Mouse (Mus musculus) forebrain, embryonic 13.5 days (tissue): ENCODE data around the gene Adnp. TPM values are rescaled to one million over a fixed set of nuclear protein-coding genes. Genes with fewer than 3 reads are reported as not detected.

Source experiments
- ATAC-seq: fragments of 200-750 bp; cut with Nextera tagmentation; 2 replicates; pipeline ENCODE4 v1.8.0; 2017
- H3K27ac ChIP-seq: fragments of 300-500 bp; sonication (generic); 2 replicates; pipeline ENCODE4 v1.5.1; 2015; ENCODE audit warnings: inconsistent platforms, mild to moderate bottlenecking, moderate library complexity
- H3K27me3 ChIP-seq: fragments of 300-500 bp; sonication (generic); 2 replicates; pipeline ENCODE4 v1.6.1; 2015; ENCODE audit warnings: mild to moderate bottlenecking, inconsistent platforms
- H3K36me3 ChIP-seq: fragments of 300-500 bp; sonication (generic); 2 replicates; pipeline ENCODE4 v1.6.1; 2015; ENCODE audit warnings: mild to moderate bottlenecking, inconsistent platforms; ENCODE audit not compliant: poor library complexity, severe bottlenecking
- H3K4me1 ChIP-seq: fragments of 300-500 bp; sonication (generic); 2 replicates; pipeline ENCODE4 v1.6.1; 2015; ENCODE audit warnings: inconsistent platforms
- H3K4me2 ChIP-seq: fragments of 300-500 bp; sonication (generic); 2 replicates; pipeline ENCODE4 v1.6.1; 2015; ENCODE audit warnings: inconsistent platforms, mild to moderate bottlenecking, moderate library complexity
- H3K4me3 ChIP-seq: fragments of 300-500 bp; sonication (generic); 2 replicates; pipeline ENCODE4 v1.5.1; 2015; ENCODE audit warnings: mild to moderate bottlenecking, inconsistent platforms
- H3K9ac ChIP-seq: fragments of 300-500 bp; sonication (generic); 2 replicates; pipeline ENCODE4 v1.6.1; 2015; ENCODE audit warnings: mild to moderate bottlenecking, inconsistent platforms
- H3K9me3 ChIP-seq: fragments of 300-500 bp; sonication (generic); replicated peaks from 2 replicates; pipeline ENCODE4 v1.6.1; 2016; ENCODE audit warnings: inconsistent platforms
- WGBS: fragments of 180-500 bp; shearing (Covaris S2); methylation state at CpG from one replicate; pipeline ENCODE4 v1.1.7; 2015; 5-methylcytosine and 5-hydroxymethylcytosine counted together
- polyA plus RNA-seq: library from polyadenylated mRNA; unstranded; fragments of >200 nt; fragmentation: Nextera tagmentation; extraction: Ambion mirVana; gene quantifications from 2 replicates; pipeline ENCODE4 v1.2.1, GENCODE M21; 2015

Adnp gene
- polyA plus RNA-seq, 1 experiment from 2014 or later: 4.0 TPM

GRCm38 (mm10) chr2:168233286-168233685 is 26.4 kb upstream of the Adnp start:
- Histone ChIP-seq H3K9me3 (no peaks in the 10 kb centered on the region; the same call in 1 of the 2 replicates), H3K4me2 (no peak overlapping the region), H3K4me3 (no peak overlapping the region), H3K27me3 (no peaks in the 10 kb centered on the region), H3K36me3 (peaks cover 19% of the 10 kb centered on the region), H3K4me1 (peaks cover 32% of the 10 kb centered on the region), H3K9ac (no peak overlapping the region), H3K27ac (no peak overlapping the region)
- no peak for ATAC-seq
- 92% methylated on average over 5 of the region's 5 CpGs for WGBS

GRCm38 (mm10) chr2:168231471-168231829 is 24.5 kb upstream of the Adnp start:
- peaks cover 23% of the 10 kb centered on the region for H3K36me3 ChIP-seq
- peaks cover 37% of the 10 kb centered on the region for H3K4me1 ChIP-seq
- H3K27ac ChIP-seq: no peak overlapping the region
- no peak for ATAC-seq
- H3K9me3 ChIP-seq: no peaks in the 10 kb centered on the region
- no peaks in the 10 kb centered on the region for H3K27me3 ChIP-seq
- peak overlapping the region; percentile 100 for H3K4me2 ChIP-seq
- H3K4me3 ChIP-seq: peak overlapping the region; percentile 94
- WGBS: 71% methylated on average over 33 of the region's 33 CpGs
- peak overlapping the region; percentile 86 for H3K9ac ChIP-seq

- H3K4me1 ChIP-seq: peaks cover 37% of the 10 kb centered on the region
- H3K4me3 ChIP-seq: peak overlapping the region; percentile 94
- H3K4me2 ChIP-seq: peak overlapping the region; percentile 100
- H3K9ac ChIP-seq: peak overlapping the region; percentile 86
- ATAC-seq: peak; percentile 72
- H3K36me3 ChIP-seq: peaks cover 28% of the 10 kb centered on the region
- peak overlapping the region; percentile 90 for H3K27ac ChIP-seq
- no peaks in the 10 kb centered on the region for H3K27me3 ChIP-seq
- 5% methylated on average over 78 of the region's 105 CpGs for WGBS
- no peaks in the 10 kb centered on the region for H3K9me3 ChIP-seq
Measured at GRCm38 (mm10) chr2:168230773-168231470, 24.0 kb upstream of the Adnp start.

GRCm38 (mm10) chr2:168230026-168230728 is 23.3 kb upstream of the Adnp start, which contains the start of the genes Gm20716, Dpm1 and Mocs3:
TSS of gene Gm20716 (minus strand) at chr2:168230364.
TSS of gene Dpm1 (minus strand) at chr2:168230591.
TSS of gene Mocs3 (plus strand) at chr2:168230622.
- H3K4me3 ChIP-seq: peak within 1 kb of the TSS; percentile 94
- WGBS: under 1% methylated on average over 73 of the region's 73 CpGs
- peak within 1 kb of the TSS; percentile 100 for H3K4me2 ChIP-seq
- H3K27ac ChIP-seq: peak within 1 kb of the TSS; percentile 90
- no peaks in the 10 kb centered on the region for H3K9me3 ChIP-seq
- H3K9ac ChIP-seq: peak within 1 kb of the TSS; percentile 86
- H3K36me3 ChIP-seq: peaks cover 36% of the 10 kb centered on the region
- H3K27me3 ChIP-seq: no peaks in the 10 kb centered on the region
- peaks cover 37% of the 10 kb centered on the region for H3K4me1 ChIP-seq
- peak; percentile 91 for ATAC-seq

GRCm38 (mm10) chr2:168229116-168230025 is 22.5 kb upstream of the Adnp start:
- H3K27ac ChIP-seq: peak overlapping the region; percentile 90; the same call in 1 of the 2 replicates
- ATAC-seq: 0 out of 2 replicates have a peak, but pooled peaks have one; percentile 7
- H3K4me3 ChIP-seq: peak overlapping the region; percentile 94
- peak overlapping the region; percentile 100 for H3K4me2 ChIP-seq
- no peaks in the 10 kb centered on the region for H3K27me3 ChIP-seq
- H3K9ac ChIP-seq: peak overlapping the region; percentile 86
- 21% methylated on average over 41 of the region's 41 CpGs for WGBS
- no peaks in the 10 kb centered on the region for H3K9me3 ChIP-seq
- peaks cover 44% of the 10 kb centered on the region for H3K36me3 ChIP-seq
- peaks cover 37% of the 10 kb centered on the region for H3K4me1 ChIP-seq

- Histone ChIP-seq H3K27me3 (no peaks in the 10 kb centered on the region), H3K4me1 (peaks cover 5% of the 10 kb centered on the region), H3K36me3 (peaks cover 77% of the 10 kb centered on the region), H3K9me3 (no peaks in the 10 kb centered on the region), H3K4me2 (no peak overlapping the region), H3K4me3 (no peak overlapping the region), H3K9ac (no peak overlapping the region), H3K27ac (no peak overlapping the region)
- ATAC-seq: no peak
- 88% methylated on average over 6 of the region's 6 CpGs for WGBS
Measured at GRCm38 (mm10) chr2:168223326-168223725, 16.4 kb upstream of the Adnp start.

- no peak overlapping the region for H3K4me3 ChIP-seq
- peaks cover 87% of the 10 kb centered on the region for H3K36me3 ChIP-seq
- no peaks in the 10 kb centered on the region for H3K27me3 ChIP-seq
- ATAC-seq: no peak
- 43% methylated on average over 5 of the region's 5 CpGs for WGBS
- no peaks in the 10 kb centered on the region for H3K9me3 ChIP-seq
- H3K27ac ChIP-seq: no peak overlapping the region
- no peak overlapping the region for H3K9ac ChIP-seq
- H3K4me2 ChIP-seq: no peak overlapping the region
- H3K4me1 ChIP-seq: no peaks in the 10 kb centered on the region
Measured at GRCm38 (mm10) chr2:168213788-168214397, 7.0 kb upstream of the Adnp start.

- 95% methylated on average over 3 of the region's 3 CpGs for WGBS
Measured at GRCm38 (mm10) chr2:168207883-168208282, 971 bp upstream of the Adnp start.

GRCm38 (mm10) chr2:168205681-168206631 is 956 bp downstream of the Adnp start:
- H3K36me3 ChIP-seq: peaks cover 36% of the 10 kb centered on the region
- H3K4me2 ChIP-seq: peak overlapping the region; percentile 86
- H3K4me3 ChIP-seq: peak overlapping the region; percentile 99
- H3K9me3 ChIP-seq: no peaks in the 10 kb centered on the region
- no peaks in the 10 kb centered on the region for H3K27me3 ChIP-seq
- WGBS: under 1% methylated on average over 39 of the region's 49 CpGs
- peak overlapping the region; percentile 100 for H3K9ac ChIP-seq
- H3K27ac ChIP-seq: peak overlapping the region; percentile 99
- ATAC-seq: peak; percentile 14
- H3K4me1 ChIP-seq: peaks cover 37% of the 10 kb centered on the region

More at GRCm38 (mm10) chr2:168207883-168208282, 971 bp upstream of the Adnp start:
- Histone ChIP-seq H3K9ac (no peak overlapping the region), H3K4me3 (no peak overlapping the region), H3K4me2 (peak overlapping the region; percentile 86; the same call in 1 of the 2 replicates), H3K9me3 (no peaks in the 10 kb centered on the region), H3K4me1 (peaks cover 27% of the 10 kb centered on the region), H3K27me3 (no peaks in the 10 kb centered on the region), H3K36me3 (peaks cover 55% of the 10 kb centered on the region), H3K27ac (peak overlapping the region; percentile 99)
- ATAC-seq: no peak

- Histone ChIP-seq H3K27me3 (no peaks in the 10 kb centered on the region), H3K9me3 (no peaks in the 10 kb centered on the region), H3K4me2 (peak overlapping the region; percentile 86), H3K27ac (peak overlapping the region; percentile 99), H3K9ac (peak overlapping the region; percentile 100), H3K4me3 (peak overlapping the region; percentile 99), H3K36me3 (peaks cover 29% of the 10 kb centered on the region), H3K4me1 (peaks cover 44% of the 10 kb centered on the region)
- ATAC-seq: peak; percentile 38
- WGBS: 5% methylated on average over 6 of the region's 6 CpGs
Measured at GRCm38 (mm10) chr2:168205265-168205664, 1.6 kb downstream of the Adnp start.
